Mouse (Mus musculus) ES-Bruce4 (cell line): ENCODE results near the gene Txnip. TPM values are rescaled to one million over a fixed set of nuclear protein-coding genes. Genes with fewer than 3 reads are reported as not detected.
"Not testable (repeated sequence)": the region's sequence is repeated elsewhere in the genome, so short reads cannot be mapped to it uniquely, and the experiment has no call there.

Experiments
- H3K27ac ChIP-seq: 2 replicates; pipeline ENCODE4 v1.5.1; 2012; ENCODE audit warnings: low read length, inconsistent platforms; ENCODE audit not compliant: insufficient read depth
- H3K27me3 ChIP-seq: 2 replicates; pipeline ENCODE4 v1.6.1; 2012; ENCODE audit warnings: mild to moderate bottlenecking, low read length, inconsistent platforms; ENCODE audit not compliant: control insufficient read depth, poor library complexity, insufficient read depth, severe bottlenecking
- H3K36me3 ChIP-seq: 2 replicates; pipeline ENCODE4 v1.6.1; 2012; ENCODE audit warnings: inconsistent platforms, mild to moderate bottlenecking, low read length, moderate library complexity; ENCODE audit not compliant: control insufficient read depth, poor library complexity, insufficient read depth, severe bottlenecking
- H3K4me1 ChIP-seq: one replicate; pipeline ENCODE4 v1.8.1; 2011; ENCODE audit warnings: low read length; ENCODE audit not compliant: control insufficient read depth, insufficient read depth
- H3K4me3 ChIP-seq: 2 replicates; pipeline ENCODE4 v1.5.1; 2011; ENCODE audit warnings: low read depth, mild to moderate bottlenecking, low read length
- H3K9ac ChIP-seq: 2 replicates; pipeline ENCODE4 v1.6.1; 2012; ENCODE audit warnings: low read depth, mild to moderate bottlenecking, inconsistent platforms; ENCODE audit not compliant: poor library complexity, severe bottlenecking
- H3K9me3 ChIP-seq: replicated peaks from 2 replicates; pipeline ENCODE4 v1.6.1; 2012; ENCODE audit warnings: mild to moderate bottlenecking, low read length, inconsistent platforms; ENCODE audit not compliant: control insufficient read depth, poor library complexity, insufficient read depth, severe bottlenecking
- CTCF ChIP-seq: IDR thresholded peaks from one replicate; pipeline ENCODE4 v1.8.1; 2011; ENCODE audit warnings: low read depth, low read length
- EP300 ChIP-seq: IDR thresholded peaks from 2 replicates; pipeline ENCODE4 v1.6.1; 2011; ENCODE audit warnings: low read depth, low read length; ENCODE audit not compliant: insufficient read depth
- POLR2A ChIP-seq: IDR thresholded peaks from one replicate; pipeline ENCODE4 v1.8.1; 2011; ENCODE audit warnings: low read length; ENCODE audit not compliant: insufficient read depth
- polyA plus RNA-seq: library from polyadenylated mRNA; stranded (reverse); fragments of >200 nt; gene quantifications from 2 replicates; pipeline ENCODE4 v1.2.4, GENCODE M21; 2011; ENCODE audit warnings: low read depth; ENCODE audit not compliant: missing spikeins, insufficient read depth, insufficient read length

Txnip gene
- polyA plus RNA-seq: 450 and 464 TPM in 2 replicates

DNA sequence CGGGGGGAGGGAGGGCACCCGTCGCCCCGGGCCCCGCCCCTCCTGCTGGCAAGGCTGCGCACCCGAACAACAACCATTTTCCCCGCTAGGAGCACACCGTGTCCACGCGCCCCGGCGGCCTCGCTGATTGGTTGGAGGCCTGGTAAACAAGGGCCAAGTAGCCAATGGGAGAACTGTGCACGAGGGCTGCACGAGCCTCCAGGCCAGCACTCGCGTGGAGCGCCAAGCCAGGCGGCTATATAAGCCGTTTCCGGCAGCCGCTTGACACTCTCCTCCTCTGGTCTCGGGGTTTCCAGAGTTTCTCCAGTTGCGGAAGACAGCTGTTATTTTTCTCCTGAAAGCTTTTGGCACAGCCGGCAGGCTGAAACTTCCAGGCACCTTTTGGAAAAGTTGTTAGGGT, at the start of gene Txnip:
Txnip (plus strand) TSS at position 264 of the 400 bp plus-strand sequence.
- H3K36me3 ChIP-seq: peaks cover 32% of the 10 kb centered on the region
- no peaks in the 10 kb centered on the region for H3K4me1 ChIP-seq
- H3K9me3 ChIP-seq: no peaks in the 10 kb centered on the region
- no peaks in the 10 kb centered on the region for H3K27me3 ChIP-seq
- peak within 1 kb of the TSS; percentile 93 for H3K9ac ChIP-seq
- H3K4me3 ChIP-seq: peak within 1 kb of the TSS; percentile 99
- H3K27ac ChIP-seq: peak within 1 kb of the TSS; percentile 92
- TF ChIP-seq EP300 (peak; percentile 98), POLR2A (peak; percentile 99), CTCF (no peak)

DNA sequence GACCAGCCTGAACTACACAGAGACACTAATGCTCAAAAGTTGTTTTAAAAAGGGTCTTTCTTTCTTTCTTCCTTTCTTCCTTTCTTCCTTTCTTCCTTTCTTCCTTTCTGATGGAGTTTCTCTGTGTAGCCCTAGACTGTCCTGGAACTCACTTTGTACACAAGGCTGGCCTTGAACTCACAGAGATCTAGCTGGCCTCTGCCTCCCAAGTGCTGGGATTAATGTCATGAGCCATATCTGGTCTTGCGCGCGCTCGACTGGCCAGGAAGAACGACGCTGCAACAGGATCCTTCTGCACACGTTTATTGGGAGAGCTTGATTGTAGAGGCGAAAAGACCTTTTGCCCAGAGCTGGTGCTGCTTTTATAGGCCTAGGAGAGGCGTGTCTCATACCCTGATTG, 49.8 kb upstream of the Txnip start:
- H3K36me3 ChIP-seq, H3K9ac ChIP-seq, H3K9me3 ChIP-seq, H3K4me1 ChIP-seq, H3K4me3 ChIP-seq, H3K27me3 ChIP-seq, H3K27ac ChIP-seq: not testable (repeated sequence)

- Histone ChIP-seq H3K36me3 (no peaks in the 10 kb centered on the region), H3K9ac (0 out of 2 replicates have a peak overlapping the region, but pooled peaks have one; percentile 14), H3K27ac (no peak overlapping the region), H3K27me3 (no peaks in the 10 kb centered on the region), H3K9me3 (no peaks in the 10 kb centered on the region), H3K4me3 (peak overlapping the region; percentile 26; the same call in 1 of the 2 replicates), H3K4me1 (no peaks in the 10 kb centered on the region)
- TF ChIP-seq CTCF: no peak
- TF ChIP-seq EP300: no peak
- TF ChIP-seq POLR2A: peak; percentile 20
Measured at GRCm38 (mm10) chr3:96520171-96520570, 37.6 kb upstream of the Txnip start.

- Histone ChIP-seq H3K27me3 (no peaks in the 10 kb centered on the region), H3K9me3 (no peaks in the 10 kb centered on the region), H3K4me3 (no peak overlapping the region), H3K27ac (no peak overlapping the region), H3K9ac (no peak overlapping the region), H3K4me1 (no peaks in the 10 kb centered on the region), H3K36me3 (no peaks in the 10 kb centered on the region)
- no peak for TF ChIP-seq EP300
- TF ChIP-seq CTCF: peak; percentile 9
Measured at GRCm38 (mm10) chr3:96522149-96522548, 35.6 kb upstream of the Txnip start.

DNA sequence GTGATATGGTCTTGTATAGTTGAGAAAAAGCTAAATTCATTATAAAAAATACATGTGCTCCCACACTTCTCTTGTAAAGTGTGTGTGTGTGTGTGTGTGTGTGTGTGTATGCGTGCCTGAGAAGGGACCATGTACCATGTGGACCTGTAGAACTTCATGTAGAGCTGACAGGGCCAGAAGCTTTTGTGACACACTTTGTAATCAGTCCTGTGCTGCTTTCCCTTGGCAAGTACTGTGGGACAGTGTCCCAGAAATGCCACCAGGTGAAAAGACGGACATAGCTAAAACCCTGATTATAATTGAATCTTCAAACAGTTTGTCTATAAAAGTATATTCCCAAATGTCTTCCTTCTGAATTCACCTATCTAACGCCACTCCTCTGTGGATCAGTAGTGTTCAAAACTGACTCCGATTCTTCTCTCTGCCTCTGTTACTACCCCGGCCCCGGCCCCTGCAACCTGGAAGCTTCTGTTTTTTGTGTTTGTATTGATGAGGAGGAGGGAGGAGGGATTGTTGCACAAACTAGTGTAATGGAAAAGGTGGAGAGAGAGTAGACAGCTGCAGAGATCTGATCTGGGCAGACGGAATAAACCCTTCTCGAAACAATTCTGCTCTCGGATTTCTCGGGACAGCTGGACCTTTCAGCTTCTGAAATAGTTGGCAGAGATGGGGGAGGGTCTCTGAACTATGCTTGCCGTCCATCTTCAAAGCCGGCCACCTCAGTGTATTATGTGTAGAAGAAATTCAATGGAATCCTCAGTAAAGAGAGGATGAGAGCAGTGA, 33.5 kb upstream of the Txnip start:
- no peak overlapping the region for H3K4me3 ChIP-seq
- no peaks in the 10 kb centered on the region for H3K36me3 ChIP-seq
- no peak overlapping the region for H3K27ac ChIP-seq
- no peak overlapping the region for H3K9ac ChIP-seq
- no peaks in the 10 kb centered on the region for H3K27me3 ChIP-seq
- H3K4me1 ChIP-seq: peaks cover 5% of the 10 kb centered on the region
- H3K9me3 ChIP-seq: no peaks in the 10 kb centered on the region
- TF ChIP-seq POLR2A (no peak), EP300 (no peak), CTCF (no peak)

- Histone ChIP-seq H3K9ac (no peak within 1 kb of the TSS), H3K9me3 (no peaks in the 10 kb centered on the region), H3K27ac (no peak within 1 kb of the TSS), H3K4me3 (no peak within 1 kb of the TSS), H3K4me1 (peaks cover 5% of the 10 kb centered on the region), H3K27me3 (no peaks in the 10 kb centered on the region), H3K36me3 (no peaks in the 10 kb centered on the region)
- TF ChIP-seq EP300 (no peak), CTCF (no peak), POLR2A (no peak)
Measured at GRCm38 (mm10) chr3:96524914-96525313, 32.8 kb upstream of the Txnip start, which contains the start of gene Hfe2. TSS of gene Hfe2 (plus strand) at chr3:96525172.
